Mouse (Mus musculus) heart, postnatal 14 days (tissue): Measurements from ENCODE around the gene Tmem41a. TPM values are rescaled to one million over a fixed set of nuclear protein-coding genes. Genes with fewer than 3 reads are reported as not detected.

Source experiments
- DNase-seq, 2 experiments: peaks; one replicate each; pipeline ENCODE4 v3.0.0; 2021 to 2022
- intact Hi-C: fragments of 180-260 bp; cut with DNase I; formaldehyde crosslinking; loops from one replicate; pipeline ENCODE4 v1.15.1; 2025
- total RNA-seq, 2 experiments: library from RNA; stranded (reverse); gene quantifications; 2 replicates each; pipeline ENCODE4 v1.2.3; 2021

The Tmem41a gene
- total RNA-seq, 2 experiments from 2014 or later = 9.6 to 11.9 TPM

GRCm38 (mm10) chr16:21905996-21906395 lies 41.4 kb downstream of the Tmem41a start:
- DNase-seq = no peak
- intact Hi-C loops = no loop called here

GRCm38 (mm10) chr16:21904636-21905035 lies 42.7 kb downstream of the Tmem41a start:
- DNase-seq = no peak
- intact Hi-C loops = no loop called here

GRCm38 (mm10) chr16:21901286-21901685 lies 46.1 kb downstream of the Tmem41a start:
- intact Hi-C loops = no loop called here
- DNase-seq = no peak

- no peak for DNase-seq
- intact Hi-C loops = no loop called here
These were observed 53.5 kb downstream of the Tmem41a start for GRCm38 (mm10) chr16:21893890-21894289.

- intact Hi-C loops = no loop called here
- DNase-seq = no peak
These were observed 59.8 kb downstream of the Tmem41a start for GRCm38 (mm10) chr16:21887601-21888000.

Other genes with a start within 250 kb of the Tmem41a start
- gene Ehhadh, start 159.7 kb downstream of the Tmem41a start, total RNA-seq = 10 to 100 TPM in 1 of 2 experiments, 1 to 10 TPM in 1; 8.9 to 14.3 TPM
- 1 to 10 TPM in 1 of 2 experiments, under 1 TPM in 1; 0.98 to 1.0 TPM for gene Map3k13, start 153.2 kb downstream of the Tmem41a start, total RNA-seq
- gene Liph, start 48.1 kb upstream of the Tmem41a start, total RNA-seq = under 1 TPM in 1 of 2 experiments, not detected in 1; 0.22 TPM
- gene Senp2, start 61.9 kb upstream of the Tmem41a start, total RNA-seq = 10 to 100 TPM; 18.0 to 19.7 TPM
- 10 to 100 TPM; 10.9 to 13.4 TPM for gene Igf2bp2, start 215.7 kb upstream of the Tmem41a start, total RNA-seq